Mouse (Mus musculus) forebrain, embryonic 14.5 days (tissue): ENCODE measurements around the gene Zzef1. TPM values are rescaled to one million over a fixed set of nuclear protein-coding genes. Genes with fewer than 3 reads are reported as not detected.

Experiments used
- ATAC-seq: fragments of 200-750 bp; cut with Nextera tagmentation; 2 replicates; pipeline ENCODE4 v1.8.0; 2017; ENCODE audit warnings: mild to moderate bottlenecking, moderate library complexity
- DNase-seq: peaks from one replicate; pipeline ENCODE4 v3.0.0-alpha.2; 2015; ENCODE audit warnings: low spot score
- H3K27ac ChIP-seq: fragments of 300-500 bp; sonication (generic); 2 replicates; pipeline ENCODE4 v1.5.1; 2014; ENCODE audit warnings: low read depth, mild to moderate bottlenecking, control low read depth, low read length, moderate library complexity
- H3K27me3 ChIP-seq: fragments of 300-500 bp; sonication (generic); replicated peaks from 2 replicates; pipeline ENCODE4 v1.6.1; 2014; ENCODE audit warnings: low read length, control low read depth, mixed read lengths; ENCODE audit not compliant: control insufficient read depth, insufficient read depth
- H3K36me3 ChIP-seq: fragments of 300-500 bp; sonication (generic); 2 replicates; pipeline ENCODE4 v1.6.1; 2014; ENCODE audit warnings: low read length, control low read depth; ENCODE audit not compliant: control insufficient read depth, insufficient read depth
- H3K4me1 ChIP-seq: fragments of 300-500 bp; sonication (generic); 2 replicates; pipeline ENCODE4 v1.6.1; 2014; ENCODE audit warnings: antibody characterized with exemption, low read length, control low read depth; ENCODE audit not compliant: control insufficient read depth, insufficient read depth
- H3K4me2 ChIP-seq: fragments of 300-500 bp; sonication (generic); 2 replicates; pipeline ENCODE4 v1.6.1; 2014; ENCODE audit warnings: mild to moderate bottlenecking, control low read depth, low read length
- H3K4me3 ChIP-seq: fragments of 300-500 bp; sonication (generic); 2 replicates; pipeline ENCODE4 v1.5.1; 2014; ENCODE audit warnings: low read depth, low read length, control low read depth
- H3K9ac ChIP-seq: fragments of 300-500 bp; sonication (generic); 2 replicates; pipeline ENCODE4 v1.6.1; 2014; ENCODE audit warnings: mild to moderate bottlenecking, low read length, control low read depth, moderate library complexity
- H3K9me3 ChIP-seq: fragments of 300-500 bp; sonication (generic); replicated peaks from 2 replicates; pipeline ENCODE4 v1.6.1; 2016; ENCODE audit warnings: low read length, control low read depth, mixed read lengths; ENCODE audit not compliant: control insufficient read depth
- whole genome bisulfite sequencing: fragments of 180-500 bp; shearing (Covaris S2); extraction: QIAGEN DNeasy Blood & Tissue Kit; methylation state at CpG from one replicate; pipeline ENCODE4 v1.1.7; 2014; 5-methylcytosine and 5-hydroxymethylcytosine counted together
- polyA plus RNA-seq: library from polyadenylated mRNA; unstranded; fragments of >200 nt; fragmentation: Nextera tagmentation; extraction: Ambion mirVana; gene quantifications from 2 replicates; pipeline ENCODE4 v1.2.1, GENCODE M21; 2014

The Zzef1 gene
- polyA plus RNA-seq, 1 experiment from 2014 or later = 9.9 TPM

- no peaks in the 10 kb centered on the region for H3K36me3 ChIP-seq
- H3K4me3 ChIP-seq = no peak overlapping the region
- no peaks in the 10 kb centered on the region for H3K9me3 ChIP-seq
- no peaks in the 10 kb centered on the region for H3K27me3 ChIP-seq
- no peak overlapping the region for H3K27ac ChIP-seq
- H3K4me2 ChIP-seq = no peak overlapping the region
- no peak overlapping the region for H3K9ac ChIP-seq
- H3K4me1 ChIP-seq = no peaks in the 10 kb centered on the region
- no peak for ATAC-seq
- WGBS = 91% methylated on average over 6 of the region's 6 CpGs
- DNase-seq = no peak
Measured at GRCm38 (mm10) chr11:72952697-72953096, 156.7 kb downstream of the Zzef1 start.

DNA sequence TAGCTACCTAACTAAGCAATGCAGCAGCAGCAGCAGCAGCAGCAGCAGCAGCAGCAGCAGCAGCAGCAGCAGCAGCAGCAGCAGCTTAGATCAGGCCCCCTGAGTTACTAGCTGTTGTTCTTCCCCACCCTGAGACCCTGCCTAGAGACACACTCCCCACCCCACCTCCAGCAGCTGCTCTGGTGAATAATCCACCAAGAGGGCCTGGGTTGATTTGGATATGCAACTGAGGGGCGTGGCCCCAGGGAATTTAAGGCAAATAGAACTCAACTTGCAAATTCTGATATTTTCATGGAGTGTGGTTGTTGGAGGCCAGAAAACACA, 157.1 kb downstream of the Zzef1 start:
- no peak for ATAC-seq
- no peak for DNase-seq
- Histone ChIP-seq H3K36me3 (no peaks in the 10 kb centered on the region), H3K9me3 (no peaks in the 10 kb centered on the region), H3K4me3 (no peak overlapping the region), H3K9ac (no peak overlapping the region), H3K27ac (no peak overlapping the region), H3K4me1 (no peaks in the 10 kb centered on the region), H3K4me2 (no peak overlapping the region), H3K27me3 (no peaks in the 10 kb centered on the region)
- 59% methylated on average over 1 of the region's 1 CpGs for WGBS

GRCm38 (mm10) chr11:72953440-72954151, 157.6 kb downstream of the Zzef1 start:
- no peak for ATAC-seq
- H3K27ac ChIP-seq = no peak overlapping the region
- WGBS = 86% methylated on average over 4 of the region's 4 CpGs

DNA sequence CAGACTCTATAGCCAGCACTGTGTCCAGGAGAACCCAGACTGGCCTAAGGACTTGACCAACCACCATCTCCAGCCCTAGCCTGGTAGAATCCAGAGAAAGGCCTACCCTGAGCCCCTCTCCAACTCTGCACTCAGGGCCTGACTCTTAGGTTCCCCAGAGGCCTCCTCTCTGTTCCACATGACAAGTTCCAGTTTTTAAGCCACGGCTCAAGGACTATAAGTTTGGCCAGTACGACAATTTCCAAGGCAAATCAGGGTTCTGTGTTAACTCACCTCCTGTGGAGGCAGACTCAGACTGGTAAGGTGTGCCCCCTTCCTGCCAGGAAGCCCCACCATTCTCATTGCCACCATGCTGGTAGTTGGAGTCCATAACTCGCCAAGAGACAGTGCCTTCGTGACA, 158.2 kb downstream of the Zzef1 start:
- Histone ChIP-seq H3K9ac (no peak overlapping the region), H3K36me3 (no peaks in the 10 kb centered on the region), H3K27ac (no peak overlapping the region), H3K4me2 (no peak overlapping the region), H3K27me3 (peaks cover 4% of the 10 kb centered on the region; the same call in 1 of the 2 replicates), H3K9me3 (no peaks in the 10 kb centered on the region), H3K4me3 (no peak overlapping the region), H3K4me1 (no peaks in the 10 kb centered on the region)
- DNase-seq (no peak), ATAC-seq (no peak)
- 85% methylated on average over 4 of the region's 4 CpGs for WGBS

More at GRCm38 (mm10) chr11:72953440-72954151, 157.6 kb downstream of the Zzef1 start:
- Histone ChIP-seq H3K4me1 (no peaks in the 10 kb centered on the region), H3K9me3 (no peaks in the 10 kb centered on the region), H3K27me3 (no peaks in the 10 kb centered on the region), H3K36me3 (no peaks in the 10 kb centered on the region), H3K4me2 (no peak overlapping the region), H3K9ac (no peak overlapping the region), H3K4me3 (no peak overlapping the region)
- DNase-seq = no peak

DNA sequence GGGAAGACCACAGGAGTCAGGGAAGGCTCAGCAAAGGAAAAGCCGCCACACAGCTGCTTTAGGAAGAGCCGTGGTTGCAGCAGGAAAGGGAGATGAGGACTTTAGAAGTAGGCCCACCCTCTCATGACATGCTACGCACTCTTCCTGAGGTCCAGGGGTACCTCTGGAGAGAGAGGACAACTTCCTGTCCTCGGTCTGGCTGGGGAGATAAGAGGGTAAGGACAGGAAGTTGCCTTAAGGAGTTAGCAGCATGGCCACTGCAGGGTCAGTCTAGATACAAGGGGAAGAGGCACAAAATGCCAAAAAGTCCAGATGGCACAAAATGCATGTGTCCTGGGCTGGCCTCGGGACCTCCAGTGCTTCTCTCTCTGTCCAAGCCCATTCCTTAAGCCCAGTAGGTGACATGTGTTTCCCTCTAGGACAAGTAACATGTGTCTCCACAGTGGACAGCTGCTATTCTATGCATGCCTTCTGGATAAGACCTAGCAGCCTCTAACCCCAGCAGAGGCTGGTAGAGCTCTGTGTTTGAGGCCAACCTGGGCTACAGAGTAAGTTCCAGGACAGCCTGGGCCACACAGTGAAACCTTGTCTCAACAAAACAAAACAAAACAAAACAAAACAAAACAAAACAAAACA, 159.4 kb downstream of the Zzef1 start:
- ATAC-seq = no peak

DNA sequence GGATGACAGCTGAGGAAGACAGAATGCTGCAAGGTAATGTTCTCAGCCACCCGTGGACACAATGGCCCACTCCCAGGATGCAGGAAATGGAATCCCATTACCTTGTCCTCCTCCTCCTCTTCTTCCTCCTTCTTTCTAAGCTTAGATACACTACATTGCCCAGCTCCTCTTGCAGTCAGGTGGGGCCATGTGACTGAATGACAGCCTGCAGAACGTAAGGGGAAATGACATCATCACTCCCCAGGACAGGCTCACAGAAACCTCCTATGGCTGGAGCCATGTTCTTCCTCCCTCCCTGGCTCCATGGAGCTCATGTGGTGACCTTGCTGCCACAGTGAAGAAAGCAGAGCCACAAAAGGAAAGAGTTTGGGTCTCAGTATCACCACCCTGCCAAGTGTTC, 161.3 kb downstream of the Zzef1 start:
- Histone ChIP-seq H3K27ac (no peak overlapping the region), H3K27me3 (peaks cover 31% of the 10 kb centered on the region), H3K9me3 (no peaks in the 10 kb centered on the region), H3K9ac (no peak overlapping the region), H3K4me1 (no peaks in the 10 kb centered on the region), H3K36me3 (no peaks in the 10 kb centered on the region), H3K4me3 (no peak overlapping the region), H3K4me2 (no peak overlapping the region)
- ATAC-seq (no peak), DNase-seq (no peak)
- 61% methylated on average over 2 of the region's 2 CpGs for WGBS

More for the DNA sequence above, 159.4 kb downstream of the Zzef1 start:
- no peak overlapping the region for H3K27ac ChIP-seq
- no peak overlapping the region for H3K4me3 ChIP-seq
- no peaks in the 10 kb centered on the region for H3K4me1 ChIP-seq
- no peak overlapping the region for H3K4me2 ChIP-seq
- 83% methylated on average over 5 of the region's 5 CpGs for WGBS
- no peak for DNase-seq
- H3K9me3 ChIP-seq = no peaks in the 10 kb centered on the region
- no peaks in the 10 kb centered on the region for H3K36me3 ChIP-seq
- H3K9ac ChIP-seq = no peak overlapping the region
- peaks cover 16% of the 10 kb centered on the region for H3K27me3 ChIP-seq

DNA sequence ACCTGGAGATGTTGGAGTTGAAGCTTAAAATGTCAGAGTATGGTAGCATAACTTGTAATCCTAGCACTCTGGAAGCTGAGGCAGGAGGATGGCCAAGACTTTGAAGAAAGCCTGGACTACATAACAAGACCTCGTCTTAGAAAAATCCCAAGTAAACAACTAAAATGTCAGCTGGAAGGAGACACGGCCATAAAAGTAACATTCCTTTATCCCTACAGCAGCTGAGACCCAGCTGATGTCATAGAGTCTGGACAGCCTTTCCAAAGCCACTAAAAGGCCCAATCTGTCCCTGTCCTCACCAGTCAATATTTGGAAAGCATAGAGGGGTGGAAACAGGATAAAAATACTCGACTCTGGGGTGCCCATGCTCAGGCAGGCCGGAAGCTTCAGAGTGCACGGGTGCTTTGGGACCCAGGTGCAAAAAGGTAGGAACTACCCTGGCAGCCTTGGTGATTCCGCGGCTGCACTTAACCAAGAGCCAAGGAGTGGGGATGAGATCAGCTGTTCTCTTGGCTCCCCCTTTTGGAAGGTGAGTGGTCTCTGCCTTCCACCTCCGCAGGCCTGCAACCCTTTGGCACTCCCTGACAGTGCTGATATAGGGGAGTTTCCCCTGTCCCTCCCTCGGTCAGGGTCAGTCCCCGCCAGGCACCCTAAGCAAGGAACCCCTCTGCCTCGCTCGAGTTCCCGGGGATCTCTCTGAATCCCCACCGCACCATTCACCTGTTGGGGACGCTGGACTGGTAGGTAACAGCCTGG, 164.1 kb downstream of the Zzef1 start:
- no peak overlapping the region for H3K4me2 ChIP-seq

DNA sequence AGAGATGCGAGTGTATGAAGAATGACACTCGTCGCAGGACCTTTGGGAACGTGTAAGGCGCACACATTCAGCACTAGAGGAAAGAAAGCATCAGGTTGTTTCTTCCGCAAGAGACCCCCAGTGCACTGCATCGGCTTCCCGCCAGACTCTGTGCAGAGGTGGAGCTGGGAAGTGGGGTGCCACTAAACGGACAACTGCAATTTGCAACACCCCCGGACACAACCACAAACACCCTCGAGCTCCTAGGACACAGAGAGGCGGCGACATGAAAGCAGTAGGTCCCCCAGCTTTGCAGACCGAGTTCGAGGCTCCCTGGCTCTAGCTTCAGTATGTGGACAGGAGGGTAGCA, 164.7 kb downstream of the Zzef1 start:
- WGBS = 2% methylated on average over 15 of the region's 15 CpGs
- H3K27me3 ChIP-seq = peaks cover 31% of the 10 kb centered on the region
- H3K4me3 ChIP-seq = peak overlapping the region; percentile 11
- H3K4me1 ChIP-seq = no peaks in the 10 kb centered on the region
- H3K9me3 ChIP-seq = no peaks in the 10 kb centered on the region
- H3K4me2 ChIP-seq = peak overlapping the region; percentile 39
- ATAC-seq (no peak), DNase-seq (no peak)
- no peaks in the 10 kb centered on the region for H3K36me3 ChIP-seq
- no peak overlapping the region for H3K27ac ChIP-seq
- no peak overlapping the region for H3K9ac ChIP-seq

More for the DNA sequence above, 164.1 kb downstream of the Zzef1 start:
- Histone ChIP-seq H3K4me1 (no peaks in the 10 kb centered on the region), H3K9ac (no peak overlapping the region), H3K4me3 (no peak overlapping the region), H3K27ac (no peak overlapping the region), H3K27me3 (peaks cover 31% of the 10 kb centered on the region), H3K36me3 (no peaks in the 10 kb centered on the region), H3K9me3 (no peaks in the 10 kb centered on the region)
- 15% methylated on average over 15 of the region's 15 CpGs for WGBS
- DNase-seq (no peak), ATAC-seq (no peak)
